Mouse (Mus musculus): Measurements from ENCODE around the gene Zswim3. TPM values are rescaled to one million over a fixed set of nuclear protein-coding genes. Genes with fewer than 3 reads are reported as not detected.

Zswim3 gene
- total and polyA plus RNA-seq, 3 experiments: 4.7 to 5.9 TPM; not detected in 1

GRCm38 (mm10) chr2:164823181-164823585, 18.3 kb downstream of the Zswim3 start:
- H3K9ac ChIP-seq (ENCODE audit: control insufficient read depth, low read depth, low read length, poor library complexity, severe bottlenecking): peak overlapping the region; percentile 73
- peak; percentile 80 for DNase-seq (ENCODE audit: low read depth, low spot score)
- H3K9me3 ChIP-seq (replicated peaks; ENCODE audit: insufficient read depth, low read length): no peaks in the 10 kb centered on the region
- TF ChIP-seq TBP (IDR thresholded peaks at IDR 0.05; ENCODE audit: low read depth, low read length) (peak; percentile 81), CHD2 (IDR thresholded peaks at IDR 0.05; ENCODE audit: low read length) (no peak), KAT2A (conservative IDR thresholded peaks at IDR 0.05; ENCODE audit: low read depth, low read length) (no peak), E2F4 (IDR thresholded peaks at IDR 0.05; ENCODE audit: borderline replicate concordance, low read depth, low read length) (no peak), MAX (IDR thresholded peaks at IDR 0.05; ENCODE audit: low read length) (peak; percentile 6; the same call in 1 of the 2 replicates), ETS1 (IDR thresholded peaks at IDR 0.05; ENCODE audit: low read depth, low read length) (peak; percentile 42; the same call in 1 of the 2 replicates), MXI1 (IDR thresholded peaks at IDR 0.05; ENCODE audit: low read depth, low read length) (peak; percentile 58; the same call in 1 of the 2 replicates)
- H3K79me2 ChIP-seq (ENCODE audit: control insufficient read depth, insufficient read depth, low read length, poor library complexity): peaks cover 4% of the 10 kb centered on the region
- H3K27me3 ChIP-seq (ENCODE audit: control insufficient read depth in 1 of 2, insufficient read depth in 2 of 2, low read length in 2 of 2): no peaks in the 10 kb centered on the region
- H3K27ac ChIP-seq (ENCODE audit: control insufficient read depth, low read depth, low read length): peak overlapping the region; percentile 59
- H3K4me1 ChIP-seq (ENCODE audit: control insufficient read depth in 1 of 2, insufficient read depth in 2 of 2, low read length in 2 of 2): peaks cover 2 to 31% of the 10 kb centered on the region in 2 experiments; a peak in 3 of 4 replicates
- peak overlapping the region; percentile 77 to 80 for H3K4me3 ChIP-seq (ENCODE audit: control insufficient read depth in 1 of 2, insufficient read depth in 1 of 2, low read depth in 2 of 2, low read length in 2 of 2)
- H3K36me3 ChIP-seq (ENCODE audit: control insufficient read depth in 1 of 2, insufficient read depth in 2 of 2, low read length in 2 of 2): peaks cover 0 to 23% of the 10 kb centered on the region in 2 experiments; a peak in 2 of 4 replicates

DNA sequence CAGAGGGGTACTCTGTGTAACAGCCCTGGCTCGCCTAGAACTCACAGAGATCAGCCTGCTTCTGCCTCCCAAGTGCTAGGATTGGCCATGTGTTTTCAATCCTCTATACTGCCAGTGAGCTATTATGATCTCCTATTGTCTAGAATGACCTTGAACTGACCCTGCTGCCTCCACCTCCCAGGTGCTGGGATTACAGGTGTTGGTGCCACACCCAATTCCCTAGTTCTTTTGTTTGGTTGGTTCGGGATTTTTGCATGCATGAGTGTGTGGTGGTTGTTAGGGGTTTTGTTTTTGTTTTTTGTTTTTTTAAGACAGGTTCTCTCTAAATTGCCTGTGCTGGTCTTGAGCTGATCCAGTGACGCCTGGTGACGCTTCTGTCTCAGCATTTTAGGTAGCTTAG, 19.1 kb downstream of the Zswim3 start:
- Histone ChIP-seq H3K36me3 (ENCODE audit: control insufficient read depth in 1 of 2, insufficient read depth in 2 of 2, low read length in 2 of 2) (peaks cover 0 to 23% of the 10 kb centered on the region in 2 experiments; a peak in 2 of 4 replicates), H3K9me3 (replicated peaks; ENCODE audit: insufficient read depth, low read length) (no peaks in the 10 kb centered on the region), H3K4me3 (ENCODE audit: control insufficient read depth in 1 of 2, insufficient read depth in 1 of 2, low read depth in 2 of 2, low read length in 2 of 2) (peak overlapping the region in 1 of 2 experiments; percentile 80; a peak in 1 of 4 replicates), H3K27me3 (ENCODE audit: control insufficient read depth in 1 of 2, insufficient read depth in 2 of 2, low read length in 2 of 2) (no peaks in the 10 kb centered on the region), H3K27ac (ENCODE audit: control insufficient read depth, low read depth, low read length) (no peak overlapping the region), H3K9ac (ENCODE audit: control insufficient read depth, low read depth, low read length, poor library complexity, severe bottlenecking) (0 out of 2 replicates have a peak overlapping the region, but pooled peaks have one; percentile 73), H3K79me2 (ENCODE audit: control insufficient read depth, insufficient read depth, low read length, poor library complexity) (peaks cover 4% of the 10 kb centered on the region), H3K4me1 (ENCODE audit: control insufficient read depth in 1 of 2, insufficient read depth in 2 of 2, low read length in 2 of 2) (peaks cover 2 to 31% of the 10 kb centered on the region in 2 experiments; a peak in 3 of 4 replicates)
- no peak for DNase-seq (ENCODE audit: low read depth, low spot score)
- TF ChIP-seq USF2 (IDR thresholded peaks at IDR 0.05; ENCODE audit: borderline replicate concordance in 1 of 2, insufficient read depth in 1 of 2, low read depth in 1 of 2, low read length in 2 of 2) (no peak), E2F4 (IDR thresholded peaks at IDR 0.05; ENCODE audit: borderline replicate concordance, low read depth, low read length) (no peak), ZC3H11A (IDR thresholded peaks at IDR 0.05; ENCODE audit: low read depth, low read length) (no peak), MAZ (IDR thresholded peaks at IDR 0.05; ENCODE audit: low read depth, low read length) (no peak)

- TF ChIP-seq ZMIZ1 (IDR thresholded peaks at IDR 0.05; ENCODE audit: low read depth, low read length): no peak
- TF ChIP-seq USF2 (IDR thresholded peaks at IDR 0.05; ENCODE audit: borderline replicate concordance in 1 of 2, insufficient read depth in 1 of 2, low read depth in 1 of 2, low read length in 2 of 2): no peak
- no peak for TF ChIP-seq ETS1 (IDR thresholded peaks at IDR 0.05; ENCODE audit: low read depth, low read length)
- TF ChIP-seq HCFC1 (IDR thresholded peaks at IDR 0.05; ENCODE audit: low read depth, low read length): no peak
- no peak for TF ChIP-seq MXI1 (IDR thresholded peaks at IDR 0.05; ENCODE audit: low read depth, low read length)
- no peak for TF ChIP-seq MAX (IDR thresholded peaks at IDR 0.05; ENCODE audit: low read length)
- TF ChIP-seq ZNF384 (IDR thresholded peaks at IDR 0.05; ENCODE audit: low read depth, low read length): no peak
- no peak for TF ChIP-seq TCF12 (IDR thresholded peaks at IDR 0.05; ENCODE audit: low read depth, low read length)
- TF ChIP-seq JUND (IDR thresholded peaks at IDR 0.05; ENCODE audit: low read depth, low read length): no peak
- no peak for TF ChIP-seq GATA1 (IDR thresholded peaks at IDR 0.05; ENCODE audit: low read depth, low read length)
- TF ChIP-seq KAT2A (conservative IDR thresholded peaks at IDR 0.05; ENCODE audit: low read depth, low read length): no peak
- no peak for TF ChIP-seq ELF1 (IDR thresholded peaks at IDR 0.05; ENCODE audit: low read depth, low read length)
- TF ChIP-seq SIN3A (IDR thresholded peaks at IDR 0.05; ENCODE audit: low read length): no peak
- Histone ChIP-seq H3K9ac (ENCODE audit: control insufficient read depth, low read depth, low read length, poor library complexity, severe bottlenecking) (no peak overlapping the region), H3K27ac (ENCODE audit: control insufficient read depth, low read depth, low read length) (no peak overlapping the region), H3K9me3 (replicated peaks; ENCODE audit: insufficient read depth, low read length) (no peaks in the 10 kb centered on the region), H3K27me3 (ENCODE audit: control insufficient read depth in 1 of 2, insufficient read depth in 2 of 2, low read length in 2 of 2) (no peaks in the 10 kb centered on the region), H3K4me3 (ENCODE audit: control insufficient read depth in 1 of 2, insufficient read depth in 1 of 2, low read depth in 2 of 2, low read length in 2 of 2) (no peak overlapping the region), H3K36me3 (ENCODE audit: control insufficient read depth in 1 of 2, insufficient read depth in 2 of 2, low read length in 2 of 2) (peaks cover 0 to 23% of the 10 kb centered on the region in 2 experiments; a peak in 2 of 4 replicates), H3K79me2 (ENCODE audit: control insufficient read depth, insufficient read depth, low read length, poor library complexity) (peaks cover 4% of the 10 kb centered on the region), H3K4me1 (ENCODE audit: control insufficient read depth in 1 of 2, insufficient read depth in 2 of 2, low read length in 2 of 2) (peaks cover 2 to 31% of the 10 kb centered on the region in 2 experiments; a peak in 3 of 4 replicates)
- no peak for DNase-seq (ENCODE audit: low read depth, low spot score)
Measured at GRCm38 (mm10) chr2:164825521-164825920, 20.6 kb downstream of the Zswim3 start.

Data from MEL (cell line).